Mouse (Mus musculus) kidney, postnatal 0 days (tissue): Measurements from ENCODE around the gene Zcchc14. TPM values are rescaled to one million over a fixed set of nuclear protein-coding genes. Genes with fewer than 3 reads are reported as not detected.
A peak's percentile ranks its signal among the peaks of the same experiment; 100 is the strongest.

Experiments
- ATAC-seq: fragments of 200-750 bp; cut with Nextera tagmentation; replicated peaks from 2 replicates; pipeline ENCODE4 v1.8.0; 2017; ENCODE audit warnings: low read depth, moderate number of reproducible peaks, moderate TSS enrichment, moderate library complexity; ENCODE audit not compliant: low FRiP score
- DNase-seq: peaks from one replicate; pipeline ENCODE4 v3.0.0-alpha.2; 2016; ENCODE audit warnings: low spot score
- H3K27ac ChIP-seq: fragments of 300-500 bp; sonication (generic); 2 replicates; pipeline ENCODE4 v1.5.1; 2014; ENCODE audit warnings: mild to moderate bottlenecking
- H3K27me3 ChIP-seq: fragments of 300-500 bp; sonication (generic); 2 replicates; pipeline ENCODE4 v1.6.1; 2014; ENCODE audit warnings: low read length, mixed read lengths; ENCODE audit not compliant: insufficient read depth
- H3K36me3 ChIP-seq: fragments of 300-500 bp; sonication (generic); 2 replicates; pipeline ENCODE4 v1.6.1; 2014; ENCODE audit warnings: low read length, mixed read lengths; ENCODE audit not compliant: insufficient read depth
- H3K4me1 ChIP-seq: fragments of 300-500 bp; sonication (generic); replicated peaks from 2 replicates; pipeline ENCODE4 v1.6.1; 2014; ENCODE audit warnings: antibody characterized with exemption, low read length, mixed read lengths; ENCODE audit not compliant: insufficient read depth
- H3K4me2 ChIP-seq: fragments of 300-500 bp; sonication (generic); 2 replicates; pipeline ENCODE4 v1.6.1; 2014; ENCODE audit warnings: mild to moderate bottlenecking, low read length, moderate library complexity, mixed read lengths
- H3K4me3 ChIP-seq: fragments of 300-500 bp; sonication (generic); replicated peaks from 2 replicates; pipeline ENCODE4 v1.5.1; 2014; ENCODE audit warnings: low read depth, low read length
- H3K9ac ChIP-seq: fragments of 300-500 bp; sonication (generic); 2 replicates; pipeline ENCODE4 v1.6.1; 2014; ENCODE audit warnings: low read depth, low read length
- H3K9me3 ChIP-seq: fragments of 300-500 bp; sonication (generic); replicated peaks from 2 replicates; pipeline ENCODE4 v1.6.1; 2016; ENCODE audit warnings: low read length, inconsistent platforms, mixed read lengths
- CTCF ChIP-seq: IDR thresholded peaks from 2 replicates; pipeline ENCODE4 v1.5.1; 2016; ENCODE audit warnings: antibody characterized with exemption, low read depth, mild to moderate bottlenecking, moderate library complexity
- WGBS: fragments of 180-500 bp; shearing (Covaris S2); extraction: QIAGEN DNeasy Blood & Tissue Kit; methylation state at CpG from one replicate; pipeline ENCODE4 v1.1.7; 2014; 5-methylcytosine and 5-hydroxymethylcytosine counted together
- polyA plus RNA-seq: library from polyadenylated mRNA; unstranded; fragments of >200 nt; fragmentation: Nextera tagmentation; extraction: Ambion mirVana; gene quantifications from 2 replicates; pipeline ENCODE4 v1.2.1, GENCODE M21; 2015

Gene Zcchc14
- polyA plus RNA-seq, 1 experiment from 2014 or later = 10.9 TPM

GRCm38 (mm10) chr8:121654966-121655494 is 2.3 kb upstream of the Zcchc14 start:
- Histone ChIP-seq H3K36me3 (no peaks in the 10 kb centered on the region), H3K9ac (no peak overlapping the region), H3K4me1 (peaks cover 19% of the 10 kb centered on the region), H3K4me2 (no peak overlapping the region), H3K4me3 (no peak overlapping the region), H3K27me3 (no peaks in the 10 kb centered on the region), H3K27ac (no peak overlapping the region), H3K9me3 (no peaks in the 10 kb centered on the region)
- no peak for TF ChIP-seq CTCF
- no peak for ATAC-seq
- WGBS = 85% methylated on average over 14 of the region's 14 CpGs
- DNase-seq = no peak

GRCm38 (mm10) chr8:121654131-121654530 is 1.4 kb upstream of the Zcchc14 start:
- ATAC-seq (no peak), DNase-seq (no peak)
- Histone ChIP-seq H3K27ac (no peak overlapping the region; the same call in 1 of the 2 replicates), H3K36me3 (no peaks in the 10 kb centered on the region), H3K9me3 (no peaks in the 10 kb centered on the region), H3K4me3 (peak overlapping the region; percentile 54), H3K4me1 (peaks cover 27% of the 10 kb centered on the region), H3K27me3 (no peaks in the 10 kb centered on the region), H3K9ac (peak overlapping the region; percentile 75; the same call in 1 of the 2 replicates), H3K4me2 (peak overlapping the region; percentile 85)
- 85% methylated on average over 4 of the region's 4 CpGs for WGBS
- TF ChIP-seq CTCF = no peak

GRCm38 (mm10) chr8:121653340-121654019 is 779 bp upstream of the Zcchc14 start:
- Histone ChIP-seq H3K4me3 (peak overlapping the region; percentile 54), H3K9ac (peak overlapping the region; percentile 75), H3K9me3 (no peaks in the 10 kb centered on the region), H3K27ac (peak overlapping the region; percentile 84), H3K4me1 (peaks cover 34% of the 10 kb centered on the region), H3K4me2 (peak overlapping the region; percentile 85), H3K27me3 (no peaks in the 10 kb centered on the region), H3K36me3 (no peaks in the 10 kb centered on the region)
- 2% methylated on average over 31 of the region's 31 CpGs for WGBS
- ATAC-seq = peak; percentile 0; the same call in 1 of the 2 replicates
- DNase-seq = peak; percentile 73
- TF ChIP-seq CTCF = no peak

GRCm38 (mm10) chr8:121651874-121652361 is 783 bp downstream of the Zcchc14 start:
- H3K4me3 ChIP-seq = peak overlapping the region; percentile 60
- H3K36me3 ChIP-seq = no peaks in the 10 kb centered on the region
- peak overlapping the region; percentile 51; the same call in 1 of the 2 replicates for H3K27ac ChIP-seq
- H3K9ac ChIP-seq = peak overlapping the region; percentile 68
- H3K9me3 ChIP-seq = no peaks in the 10 kb centered on the region
- H3K27me3 ChIP-seq = no peaks in the 10 kb centered on the region
- peaks cover 48% of the 10 kb centered on the region for H3K4me1 ChIP-seq
- H3K4me2 ChIP-seq = peak overlapping the region; percentile 74
- ATAC-seq = no peak
- peak; percentile 56 for DNase-seq
- TF ChIP-seq CTCF = no peak
- under 1% methylated on average over 56 of the region's 56 CpGs for WGBS

GRCm38 (mm10) chr8:121651308-121651873 is 1.3 kb downstream of the Zcchc14 start:
- Histone ChIP-seq H3K9me3 (no peaks in the 10 kb centered on the region), H3K4me1 (peaks cover 48% of the 10 kb centered on the region), H3K27ac (peak overlapping the region; percentile 51; the same call in 1 of the 2 replicates)

More at GRCm38 (mm10) chr8:121651308-121651873, 1.3 kb downstream of the Zcchc14 start:
- DNase-seq (no peak), ATAC-seq (no peak)
- peak overlapping the region; percentile 60 for H3K4me3 ChIP-seq
- H3K36me3 ChIP-seq = no peaks in the 10 kb centered on the region
- 8% methylated on average over 47 of the region's 47 CpGs for WGBS
- peak overlapping the region; percentile 74 for H3K4me2 ChIP-seq
- TF ChIP-seq CTCF = no peak
- peak overlapping the region; percentile 68 for H3K9ac ChIP-seq
- no peaks in the 10 kb centered on the region for H3K27me3 ChIP-seq
